Mouse (Mus musculus): ENCODE data around the gene Tacr3.

Gene Tacr3

GRCm38 (mm10) chr3:134828875-134829530 is at the start of gene Tacr3:
Gene Tacr3 (plus strand): TSS chr3:134829007.
- DNase-seq (ENCODE audit: low spot score): peak; percentile 37

- no peak for DNase-seq (ENCODE audit: low spot score)
Observed at GRCm38 (mm10) chr3:134828492-134828874, 324 bp upstream of the Tacr3 start.

DNA sequence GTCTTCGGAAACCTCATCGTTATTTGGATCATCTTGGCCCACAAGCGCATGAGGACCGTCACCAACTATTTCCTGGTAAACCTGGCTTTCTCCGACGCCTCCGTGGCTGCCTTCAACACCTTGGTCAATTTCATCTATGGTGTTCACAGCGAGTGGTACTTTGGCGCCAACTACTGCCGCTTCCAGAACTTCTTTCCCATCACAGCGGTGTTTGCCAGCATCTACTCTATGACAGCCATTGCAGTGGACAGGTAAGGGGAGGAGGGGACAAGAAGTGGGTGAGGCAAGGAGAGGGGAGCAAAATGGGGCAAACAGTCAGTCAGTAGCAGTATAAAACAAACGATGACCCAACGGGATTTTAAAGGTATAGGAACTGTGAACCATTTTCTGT is 719 bp downstream of the Tacr3 start:
- peak; percentile 37 for DNase-seq (ENCODE audit: low spot score)

GRCm38 (mm10) chr3:134851342-134851741 is 22.5 kb downstream of the Tacr3 start:
- DNase-seq (ENCODE audit: low spot score): peak; percentile 62

DNA sequence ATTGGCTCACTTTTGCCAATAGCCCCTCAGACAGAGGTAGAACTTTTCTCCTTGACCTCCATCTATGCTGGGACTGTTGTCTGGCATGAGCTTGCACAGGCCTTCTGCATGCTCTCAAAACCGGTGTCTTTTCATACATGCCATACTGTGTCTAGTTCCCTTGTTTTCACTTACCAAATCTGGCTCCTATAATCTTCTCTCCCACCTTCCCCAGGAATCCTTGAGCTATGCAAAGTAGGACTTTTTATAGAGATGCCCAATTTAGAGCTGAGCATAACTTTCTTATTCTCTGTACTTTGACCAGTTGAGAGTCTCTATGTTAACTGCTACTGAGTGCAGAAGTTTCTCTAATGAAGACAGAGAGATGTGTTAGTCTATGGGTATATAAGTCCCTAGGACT is 48.9 kb downstream of the Tacr3 start:
- DNase-seq (ENCODE audit: low spot score): no peak

GRCm38 (mm10) chr3:134895831-134896230 is 67.0 kb downstream of the Tacr3 start:
- DNase-seq (ENCODE audit: low spot score): no peak

DNA sequence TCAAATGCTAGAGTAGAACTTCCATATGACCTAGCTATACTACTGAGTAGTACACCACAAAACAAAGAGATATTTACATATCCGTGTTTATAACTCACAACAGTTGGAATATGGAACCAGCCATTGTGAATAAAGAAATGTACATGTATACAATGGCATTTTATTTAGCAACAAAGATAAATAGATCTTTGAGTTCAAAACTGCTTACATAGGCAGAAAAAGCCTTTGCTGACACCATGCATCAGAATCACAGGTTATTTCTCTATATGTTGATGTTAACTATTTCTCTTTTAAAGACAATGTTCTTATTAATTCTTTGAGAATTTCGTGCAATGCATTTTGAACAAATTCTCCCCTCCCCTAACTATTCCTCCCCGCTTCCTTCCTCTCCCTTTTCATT is 80.1 kb downstream of the Tacr3 start:
- no peak for DNase-seq (ENCODE audit: low spot score)

GRCm38 (mm10) chr3:134934703-134935102 is 105.9 kb downstream of the Tacr3 start:
- DNase-seq (ENCODE audit: low spot score): no peak

- no peak for DNase-seq (ENCODE audit: low spot score)
Observed at GRCm38 (mm10) chr3:134935461-134935860, 106.7 kb downstream of the Tacr3 start.

DNA sequence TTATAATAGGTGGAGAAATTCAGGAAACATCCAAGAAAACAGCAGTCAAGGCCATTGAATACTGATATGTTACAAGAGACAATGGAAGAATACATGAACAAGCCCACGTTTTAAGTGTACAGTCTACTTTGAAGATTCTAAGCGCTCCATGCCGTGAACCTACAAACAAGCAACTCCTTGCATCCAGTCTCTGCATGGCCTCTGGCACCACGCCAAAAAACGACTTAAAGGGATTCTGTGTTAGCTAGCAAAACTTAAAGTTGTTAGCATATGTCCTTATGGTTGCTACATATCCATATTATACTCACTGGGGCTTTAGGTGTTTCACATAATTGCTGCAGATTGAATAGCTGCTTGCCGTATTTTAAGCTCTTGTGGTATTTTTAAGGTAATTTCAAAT is 134.7 kb downstream of the Tacr3 start:
- no peak for DNase-seq (ENCODE audit: low spot score)

- DNase-seq (ENCODE audit: low spot score): no peak
Observed at GRCm38 (mm10) chr3:134978902-134979301, 150.1 kb downstream of the Tacr3 start.

DNA sequence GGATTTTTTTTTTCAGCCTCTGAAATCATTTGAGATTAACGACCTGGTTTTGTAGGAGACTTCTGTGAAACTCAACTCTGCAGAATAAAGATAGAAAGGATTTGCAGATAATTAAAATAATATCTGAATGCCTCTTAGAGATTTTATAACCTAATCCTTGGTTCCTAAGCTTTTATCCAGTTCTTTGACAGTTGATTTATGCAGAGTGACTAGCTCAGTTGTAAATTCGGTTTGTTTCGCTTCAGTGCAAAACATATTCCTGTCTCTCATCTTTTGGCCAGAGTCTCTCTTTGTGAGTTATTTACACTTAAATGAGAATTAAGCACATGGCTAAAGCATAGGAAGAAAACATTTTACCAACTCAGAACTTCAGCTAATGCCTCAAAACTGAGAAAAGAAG is 151.3 kb downstream of the Tacr3 start:
- DNase-seq (ENCODE audit: low spot score): no peak
